ENCODE assay signal across 15 mouse cellular contexts in genomic region chr14:37113922-37114321, GRCm38 (mm10). TPM values are rescaled to one million over a fixed set of nuclear protein-coding genes. Genes with fewer than 3 reads are reported as not detected.
"Had no signal": no experiment of that assay in that cellular context is flagged by ENCODE, and none has a peak within 500 bp of the region (broad histone marks: within the 10 kb centered on the region; RNA-seq: fewer than 3 reads in every experiment).

Gene 2610528A11Rik, minus strand, starts transcription at chr14:37114022.

- H3K4me1 ChIP-seq: liver, embryonic 15.5 days; neural tube, embryonic 13.5 days had no signal

- DNase-seq: kidney, adult 8-10 months; kidney, postnatal 25 days; layer of hippocampus, adult 9-11 months; lung, adult 2 months; lung, postnatal 36 days; retina, postnatal 1 day; right cerebral cortex, postnatal 14 days; thymus, postnatal 36 days had no signal

- H3K9ac ChIP-seq: limb, embryonic 13.5 days; liver, embryonic 15.5 days; neural tube, embryonic 13.5 days had no signal

- H3K9me3 ChIP-seq: limb, embryonic 13.5 days; liver, embryonic 15.5 days; neural tube, embryonic 13.5 days had no signal

- H3K36me3 ChIP-seq: liver, embryonic 15.5 days had no signal

- H3K4me3 ChIP-seq: limb, embryonic 13.5 days; liver, embryonic 15.5 days; neural tube, embryonic 13.5 days had no signal

- H3K27me3 ChIP-seq: limb, embryonic 13.5 days; liver, embryonic 15.5 days; neural tube, embryonic 13.5 days had no signal

- H3K27ac ChIP-seq: limb, embryonic 13.5 days; liver, embryonic 15.5 days; neural tube, embryonic 13.5 days had no signal

- ATAC-seq: lung, postnatal 0 days; midbrain, embryonic 16.5 days had no signal

- H3K4me2 ChIP-seq: limb, embryonic 13.5 days; liver, embryonic 11.5 days; liver, embryonic 15.5 days; midbrain, embryonic 11.5 days; neural tube, embryonic 13.5 days had no signal

RNA-seq across cellular contexts. Expression of gene 2610528A11Rik, which starts in this region (rescaled TPM):
- polyA plus RNA-seq: midbrain, embryonic 11.5 days; midbrain, embryonic 16.5 days had no signal
